Mouse (Mus musculus): Measurements from ENCODE around the gene Pigb.

Pigb gene

GRCm38 (mm10) chr9:72992576-72992975, 47.6 kb downstream of the Pigb start:
- DNase-seq (ENCODE audit: low spot score) = no peak

GRCm38 (mm10) chr9:72991420-72991819, 48.8 kb downstream of the Pigb start:
- DNase-seq (ENCODE audit: low spot score) = no peak

- no peak for DNase-seq (ENCODE audit: low spot score)
These were observed 51.5 kb downstream of the Pigb start for GRCm38 (mm10) chr9:72988706-72989105.

- no peak for DNase-seq (ENCODE audit: low spot score)
These were observed 52.5 kb downstream of the Pigb start for GRCm38 (mm10) chr9:72987703-72988102.

- peak; percentile 98 for DNase-seq (ENCODE audit: low spot score)
These were observed 54.6 kb downstream of the Pigb start, which contains the start of the genes Ccpg1os and Ccpg1 for GRCm38 (mm10) chr9:72985250-72986220. Gene Ccpg1os (minus strand): TSS chr9:72985382. Gene Ccpg1 (plus strand): TSS chr9:72985429.

GRCm38 (mm10) chr9:72983066-72983465, 57.1 kb downstream of the Pigb start:
- DNase-seq (ENCODE audit: low spot score) = no peak

- DNase-seq (ENCODE audit: low spot score) = no peak
These were observed 64.9 kb downstream of the Pigb start for GRCm38 (mm10) chr9:72975242-72975641.

GRCm38 (mm10) chr9:72974734-72975133, 65.4 kb downstream of the Pigb start:
- no peak for DNase-seq (ENCODE audit: low spot score)

- no peak for DNase-seq (ENCODE audit: low spot score)
These were observed 67.2 kb downstream of the Pigb start for GRCm38 (mm10) chr9:72972984-72973383.

GRCm38 (mm10) chr9:72972435-72972834, 67.7 kb downstream of the Pigb start:
- DNase-seq (ENCODE audit: low spot score) = no peak

GRCm38 (mm10) chr9:72969874-72970273, 70.3 kb downstream of the Pigb start:
- peak; percentile 43 for DNase-seq (ENCODE audit: low spot score)

GRCm38 (mm10) chr9:72968349-72969061, 71.7 kb downstream of the Pigb start:
- DNase-seq (ENCODE audit: low spot score) = peak; percentile 72

GRCm38 (mm10) chr9:72961959-72962358, 78.2 kb downstream of the Pigb start:
- peak; percentile 39 for DNase-seq (ENCODE audit: low spot score)

GRCm38 (mm10) chr9:72961346-72961745, 78.8 kb downstream of the Pigb start:
- no peak for DNase-seq (ENCODE audit: low spot score)

- DNase-seq (ENCODE audit: low spot score) = peak; percentile 85
These were observed 81.4 kb downstream of the Pigb start, which contains the start of the genes Dyx1c1 and Gm44503 for GRCm38 (mm10) chr9:72958521-72959450. Gene Dyx1c1 (plus strand): TSS chr9:72958785. Gene Gm44503 (plus strand): TSS chr9:72958852.
